Mouse (Mus musculus) embryonic facial prominence, embryonic 10.5 days (tissue): ENCODE measurements at regions not wholly inside any gene's neighbourhood (a gene's known extent, or its start where the extent isn't known, plus 50 kb on each side); places are given as distances from the start of the nearest gene placed in this dataset.

Source experiments
- DNase-seq: peaks from one replicate; pipeline ENCODE4 v3.0.0-alpha.2; 2017; ENCODE audit warnings: low spot score
- H3K27ac ChIP-seq: fragments of 300-500 bp; sonication (generic); replicated peaks from 2 replicates; pipeline ENCODE4 v1.5.1; 2016; ENCODE audit warnings: mild to moderate bottlenecking
- H3K27me3 ChIP-seq: fragments of 300-500 bp; sonication (generic); replicated peaks from 2 replicates; pipeline ENCODE4 v1.6.1; 2016; ENCODE audit warnings: low read depth, mild to moderate bottlenecking; ENCODE audit not compliant: poor library complexity, severe bottlenecking
- H3K36me3 ChIP-seq: fragments of 300-500 bp; sonication (generic); replicated peaks from 2 replicates; pipeline ENCODE4 v1.6.1; 2016; ENCODE audit warnings: mild to moderate bottlenecking, moderate library complexity
- H3K4me1 ChIP-seq: fragments of 300-500 bp; sonication (generic); 2 replicates; pipeline ENCODE4 v1.6.1; 2016
- H3K4me3 ChIP-seq: fragments of 300-500 bp; sonication (generic); 2 replicates; pipeline ENCODE4 v1.5.1; 2016; ENCODE audit warnings: mild to moderate bottlenecking, moderate library complexity
- H3K9me3 ChIP-seq: fragments of 300-500 bp; sonication (generic); 2 replicates; pipeline ENCODE4 v1.6.1; 2016; ENCODE audit warnings: mild to moderate bottlenecking
- WGBS: fragments of 180-500 bp; shearing (Covaris S2); methylation state at CpG from one replicate; pipeline ENCODE4 v1.1.7; 2016; 5-methylcytosine and 5-hydroxymethylcytosine counted together

GRCm38 (mm10) chr17:41125582-41125981 lies 190.7 kb upstream of the Cenpq start:
- Histone ChIP-seq H3K4me1 (peaks cover 5% of the 10 kb centered on the region; the same call in 1 of the 2 replicates), H3K4me3 (no peak overlapping the region), H3K36me3 (no peaks in the 10 kb centered on the region), H3K27ac (no peak overlapping the region), H3K27me3 (no peaks in the 10 kb centered on the region), H3K9me3 (no peaks in the 10 kb centered on the region)
- 41% methylated on average over 4 of the region's 4 CpGs for WGBS
- no peak for DNase-seq

GRCm38 (mm10) chr17:41122939-41123338 lies 188.1 kb upstream of the Cenpq start:
- H3K36me3 ChIP-seq, result no peaks in the 10 kb centered on the region
- H3K4me3 ChIP-seq, result no peak overlapping the region
- DNase-seq, result no peak
- H3K27ac ChIP-seq, result no peak overlapping the region
- no peaks in the 10 kb centered on the region for H3K27me3 ChIP-seq
- H3K9me3 ChIP-seq, result no peaks in the 10 kb centered on the region
- peaks cover 5% of the 10 kb centered on the region; the same call in 1 of the 2 replicates for H3K4me1 ChIP-seq

GRCm38 (mm10) chr17:41103980-41104379 lies 169.1 kb upstream of the Cenpq start:
- H3K36me3 ChIP-seq, result no peaks in the 10 kb centered on the region
- no peaks in the 10 kb centered on the region for H3K9me3 ChIP-seq
- no peak overlapping the region for H3K27ac ChIP-seq
- WGBS, result 68% methylated on average over 4 of the region's 4 CpGs
- H3K27me3 ChIP-seq, result no peaks in the 10 kb centered on the region
- no peaks in the 10 kb centered on the region for H3K4me1 ChIP-seq
- DNase-seq, result no peak
- H3K4me3 ChIP-seq, result no peak overlapping the region

GRCm38 (mm10) chr17:41070874-41071273 lies 136.0 kb upstream of the Cenpq start:
- H3K27ac ChIP-seq, result no peak overlapping the region
- WGBS, result 28% methylated on average over 2 of the region's 2 CpGs

More at GRCm38 (mm10) chr17:41070874-41071273, 136.0 kb upstream of the Cenpq start:
- H3K27me3 ChIP-seq, result no peaks in the 10 kb centered on the region
- no peak overlapping the region for H3K4me3 ChIP-seq
- DNase-seq, result no peak
- H3K9me3 ChIP-seq, result no peaks in the 10 kb centered on the region
- H3K4me1 ChIP-seq, result no peaks in the 10 kb centered on the region
- H3K36me3 ChIP-seq, result no peaks in the 10 kb centered on the region
